Mouse (Mus musculus) CH12.LX (cell line): ENCODE results near the gene Lsm2. TPM values are rescaled to one million over a fixed set of nuclear protein-coding genes. Genes with fewer than 3 reads are reported as not detected.

ENCODE experiments used
- DNase-seq: peaks from one replicate; pipeline ENCODE4 v3.0.0-alpha.2; 2013; ENCODE audit errors: extremely low read depth
- H3K27ac ChIP-seq: 2 replicates; pipeline ENCODE4 v1.5.1; 2012; ENCODE audit warnings: low read depth, mild to moderate bottlenecking, control low read depth, moderate library complexity; ENCODE audit not compliant: insufficient read depth
- H3K27me3 ChIP-seq: replicated peaks from 2 replicates; pipeline ENCODE3; 2012; ENCODE audit warnings: inconsistent platforms
- H3K36me3 ChIP-seq, 2 experiments: replicated peaks in 1 of 2; 2 replicates each; pipeline versions ENCODE3 to v1.6.1; 2012; ENCODE audit warnings: inconsistent platforms in 1 of 2, low read length in 1 of 2, mild to moderate bottlenecking in 1 of 2, mixed read lengths in 1 of 2, moderate library complexity in 1 of 2; ENCODE audit not compliant: control insufficient read depth in 1 of 2, insufficient read depth in 1 of 2
- H3K4me1 ChIP-seq, 2 experiments: 2 replicates each; pipeline ENCODE4 v1.6.1; 2012; ENCODE audit warnings: inconsistent platforms in 1 of 2, moderate library complexity in 1 of 2; ENCODE audit not compliant: insufficient read depth in 2 of 2, control insufficient read depth in 1 of 2
- H3K4me2 ChIP-seq: 2 replicates; pipeline ENCODE4 v1.6.1; 2012; ENCODE audit warnings: low read depth, mild to moderate bottlenecking, control low read depth; ENCODE audit not compliant: poor library complexity, insufficient read depth, severe bottlenecking
- H3K4me3 ChIP-seq, 3 experiments: fragments of 150-350 bp in 1 of 3; sonication (generic) in 1 of 3; replicated peaks in 1 of 3; 2 replicates each; pipeline versions ENCODE3 to v1.5.1; 2011 to 2012; ENCODE audit warnings: low read depth in 2 of 3, low read length in 2 of 3, mild to moderate bottlenecking in 2 of 3, moderate library complexity in 2 of 3, control low read depth in 1 of 3, improper control_type of control experiment in 1 of 3, inconsistent platforms in 1 of 3, mixed read lengths in 1 of 3; ENCODE audit not compliant: poor library complexity in 1 of 3
- H3K79me2 ChIP-seq: replicated peaks from 2 replicates; pipeline ENCODE4 v1.6.1; 2012; ENCODE audit warnings: mild to moderate bottlenecking, moderate library complexity; ENCODE audit not compliant: control insufficient read depth, poor library complexity, insufficient read depth, severe bottlenecking; ENCODE audit errors: extremely low read depth
- H3K9ac ChIP-seq: 2 replicates; pipeline ENCODE4 v1.6.1; 2012; ENCODE audit warnings: low read depth, mild to moderate bottlenecking, control low read depth, moderate library complexity; ENCODE audit not compliant: insufficient read depth
- H3K9me3 ChIP-seq: replicated peaks from 2 replicates; pipeline ENCODE3; 2012; ENCODE audit warnings: low read length, inconsistent platforms, mixed read lengths
- BHLHE40 ChIP-seq: IDR thresholded peaks from 2 replicates; pipeline ENCODE4 v1.6.1; 2011; ENCODE audit warnings: mild to moderate bottlenecking, low read depth, low read length, improper control_type of control experiment
- CHD1 ChIP-seq: IDR thresholded peaks from 2 replicates; pipeline ENCODE4 v1.6.1; 2012; ENCODE audit warnings: low read depth, low read length, improper control_type of control experiment, inconsistent platforms
- CHD2 ChIP-seq: IDR thresholded peaks from 2 replicates; pipeline ENCODE4 v1.6.1; 2011; ENCODE audit warnings: low read length, improper control_type of control experiment
- E2F4 ChIP-seq: IDR thresholded peaks from 2 replicates; pipeline ENCODE4 v1.6.1; 2011; ENCODE audit warnings: low read depth, low read length, improper control_type of control experiment; ENCODE audit not compliant: insufficient replicate concordance
- ELF1 ChIP-seq: IDR thresholded peaks from 2 replicates; pipeline ENCODE4 v1.6.1; 2014; ENCODE audit warnings: low read depth, mild to moderate bottlenecking, inconsistent platforms, low read length, improper control_type of control experiment
- GABPA ChIP-seq: IDR thresholded peaks from 2 replicates; pipeline ENCODE4 v1.6.1; 2012; ENCODE audit warnings: low read depth, low read length, improper control_type of control experiment, inconsistent platforms; ENCODE audit not compliant: insufficient replicate concordance
- JUND ChIP-seq: conservative IDR thresholded peaks from 2 replicates; pipeline ENCODE4 v1.6.1; 2011; ENCODE audit warnings: low read depth, low read length, improper control_type of control experiment
- KAT2A ChIP-seq: IDR thresholded peaks from 2 replicates; pipeline ENCODE4 v1.6.1; 2012; ENCODE audit warnings: low read length, improper control_type of control experiment, inconsistent platforms; ENCODE audit not compliant: insufficient replicate concordance
- MAX ChIP-seq: IDR thresholded peaks from 2 replicates; pipeline ENCODE4 v1.6.1; 2011; ENCODE audit warnings: low read length, improper control_type of control experiment
- MAZ ChIP-seq: IDR thresholded peaks from 2 replicates; pipeline ENCODE4 v1.6.1; 2012; ENCODE audit warnings: low read depth, mild to moderate bottlenecking, inconsistent platforms, low read length, improper control_type of control experiment, moderate library complexity
- NELFE ChIP-seq: IDR thresholded peaks from 2 replicates; pipeline ENCODE4 v1.6.1; 2011; ENCODE audit warnings: low read depth, low read length, improper control_type of control experiment
- NRF1 ChIP-seq: IDR thresholded peaks from 2 replicates; pipeline ENCODE4 v1.6.1; 2014; ENCODE audit warnings: low read depth, mild to moderate bottlenecking, inconsistent platforms, low read length, improper control_type of control experiment, moderate library complexity
- POLR2A ChIP-seq: IDR thresholded peaks from 2 replicates; pipeline ENCODE4 v1.6.1; 2011; ENCODE audit warnings: low read depth, mild to moderate bottlenecking, improper control_type of control experiment, low read length
- RAD21 ChIP-seq: IDR thresholded peaks from 2 replicates; pipeline ENCODE4 v1.6.1; 2011; ENCODE audit warnings: low read depth, mild to moderate bottlenecking, low read length, improper control_type of control experiment, moderate library complexity
- SIN3A ChIP-seq: IDR thresholded peaks from 2 replicates; pipeline ENCODE4 v1.6.1; 2012; ENCODE audit warnings: low read length, improper control_type of control experiment, inconsistent platforms
- TCF12 ChIP-seq: IDR thresholded peaks from 2 replicates; pipeline ENCODE4 v1.6.1; 2014; ENCODE audit warnings: low read depth, mild to moderate bottlenecking, inconsistent platforms, low read length, improper control_type of control experiment
- UBTF ChIP-seq: IDR thresholded peaks from 2 replicates; pipeline ENCODE4 v1.6.1; 2012; ENCODE audit warnings: low read depth, mild to moderate bottlenecking, inconsistent platforms, low read length, improper control_type of control experiment, moderate library complexity
- USF2 ChIP-seq: conservative IDR thresholded peaks from 2 replicates; pipeline ENCODE4 v1.6.1; 2011; ENCODE audit warnings: low read depth, low read length, improper control_type of control experiment
- ZC3H11A ChIP-seq: IDR thresholded peaks from 2 replicates; pipeline ENCODE4 v1.6.1; 2012; ENCODE audit warnings: low read depth, mild to moderate bottlenecking, inconsistent platforms, low read length, improper control_type of control experiment
- dilution Hi-C: fragments of 300-500 bp; cut with MboI; formaldehyde crosslinking; loops from 2 replicates; pipeline ENCODE4 v1.14.3; 2020; ENCODE audit warnings: low sequenced_read_pairs; ENCODE audit not compliant: extremely low pct_unique_long_range_greater_than_20kb, extremely low pct_ligation_motif_present
- in situ Hi-C: fragments of 300-500 bp; cut with MboI; formaldehyde crosslinking; loops from 3 replicates; pipeline ENCODE4 v1.14.3; 2019; ENCODE audit warnings: low sequenced_read_pairs, low pct_ligation_motif_present, low pct_unique_long_range_greater_than_20kb, mixed read lengths
- polyA plus RNA-seq: library from polyadenylated mRNA; unstranded; fragments of >175 nt; gene quantifications from 2 replicates; pipeline ENCODE4 v1.2.1, GENCODE M21; 2012; ENCODE audit warnings: low read depth; ENCODE audit not compliant: insufficient read length
- total RNA-seq, 2 experiments: library from RNA; depleted of rRNA; stranded (reverse); fragments of 300-350 nt in 1 of 2; fragments of >200 nt in 1 of 2; gene quantifications; 2 replicates each; pipeline ENCODE4 v1.2.3; 2012 to 2014

Lsm2 gene
- total and polyA plus RNA-seq, 3 experiments: 104 to 345 (median 135) TPM

DNA sequence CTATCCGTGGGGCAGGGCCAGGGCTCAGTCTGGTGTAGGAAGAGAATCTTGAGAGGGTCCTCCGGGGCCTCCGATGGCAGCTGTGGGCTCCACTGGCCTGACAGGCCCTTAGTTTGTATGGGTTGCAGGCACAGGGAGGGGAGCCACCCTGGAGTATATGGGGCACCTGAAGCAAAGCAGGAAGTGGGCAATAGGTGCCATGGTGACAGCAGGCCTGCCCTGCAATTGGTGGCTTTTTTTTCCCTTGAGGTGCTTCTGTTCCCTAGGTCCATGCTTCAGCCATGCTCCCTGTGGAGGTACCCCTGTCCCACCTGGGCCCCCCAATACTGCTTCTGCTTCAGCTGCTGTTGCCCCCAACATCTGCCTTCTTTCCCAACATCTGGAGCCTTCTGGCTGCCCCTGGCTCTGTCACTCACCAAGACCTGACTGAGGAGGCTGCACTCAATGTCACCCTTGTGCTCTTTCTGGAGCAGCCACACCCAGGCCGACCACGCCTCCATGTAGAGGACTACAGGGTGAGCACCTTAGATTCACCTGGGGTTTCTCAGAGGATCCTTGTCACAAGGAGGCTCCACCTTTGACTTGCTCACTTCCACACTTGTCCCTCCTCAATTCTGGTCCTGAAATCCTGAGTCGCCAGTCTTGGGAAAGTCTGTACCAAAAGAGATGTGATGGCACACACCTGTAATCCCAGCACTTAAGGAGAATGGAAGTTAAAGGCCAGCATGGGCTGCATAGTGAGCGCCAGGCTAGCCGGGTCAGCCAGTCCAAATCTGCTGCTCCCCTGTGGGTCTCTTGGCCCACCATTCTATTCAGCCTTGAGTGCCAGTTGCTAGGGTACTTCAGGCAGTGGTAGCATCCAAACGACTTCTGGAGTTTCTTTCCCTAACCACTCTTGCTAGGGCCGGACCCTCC is 35.4 kb downstream of the Lsm2 start:
- Histone ChIP-seq H3K4me3 (no peak overlapping the region), H3K36me3 (peaks cover 45 to 79% of the 10 kb centered on the region in 2 experiments), H3K79me2 (no peaks in the 10 kb centered on the region), H3K27ac (no peak overlapping the region), H3K4me1 (peaks cover 0 to 11% of the 10 kb centered on the region in 2 experiments; a peak in 2 of 4 replicates), H3K9ac (no peak overlapping the region), H3K9me3 (no peaks in the 10 kb centered on the region), H3K27me3 (no peaks in the 10 kb centered on the region), H3K4me2 (no peak overlapping the region)
- no peak for DNase-seq
- TF ChIP-seq NELFE (no peak), CHD2 (peak; percentile 25; the same call in 1 of the 2 replicates)
- in situ Hi-C loops (loop anchor here (10.0 kb wide), 1 partner anchor 218 kb away; the partner anchor contains the start of genes Atp6v1g2 and Nfkbil1), dilution Hi-C loops (no loop called here)

DNA sequence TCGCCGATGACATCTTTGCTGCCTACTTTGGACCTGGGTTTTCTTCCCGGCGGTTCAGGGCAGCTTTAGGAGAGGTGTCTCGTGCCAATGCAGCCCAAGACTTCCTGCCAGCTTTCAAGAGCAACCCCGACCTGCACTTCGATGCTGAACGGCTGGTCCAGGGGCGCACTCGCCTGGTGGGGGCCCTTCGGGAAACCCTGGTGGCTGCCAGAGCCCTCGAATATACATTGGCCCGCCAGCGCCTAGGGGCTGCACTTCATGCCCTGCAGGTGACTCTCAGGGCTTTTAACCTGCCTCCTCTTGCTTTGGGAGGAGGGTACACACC is 36.0 kb downstream of the Lsm2 start:
- H3K79me2 ChIP-seq: no peaks in the 10 kb centered on the region
- in situ Hi-C loops (loop anchor here (10.0 kb wide), 1 partner anchor 217 kb away; the partner anchor contains the start of genes Atp6v1g2 and Nfkbil1), dilution Hi-C loops (no loop called here)
- no peak for TF ChIP-seq USF2
- TF ChIP-seq MAX: no peak
- no peak for TF ChIP-seq MAZ
- TF ChIP-seq GABPA: no peak
- no peak for TF ChIP-seq RAD21
- no peak for TF ChIP-seq POLR2A
- no peak for TF ChIP-seq CHD1
- no peak for TF ChIP-seq SIN3A
- TF ChIP-seq E2F4: no peak
- no peak for TF ChIP-seq TCF12
- TF ChIP-seq JUND: no peak
- TF ChIP-seq ELF1: no peak
- TF ChIP-seq ZC3H11A: no peak
- no peak for TF ChIP-seq KAT2A
- no peak for TF ChIP-seq NELFE
- no peak for TF ChIP-seq BHLHE40
- no peak for TF ChIP-seq UBTF
- no peak for TF ChIP-seq NRF1
- peaks cover 0 to 11% of the 10 kb centered on the region in 2 experiments; a peak in 2 of 4 replicates for H3K4me1 ChIP-seq
- no peak overlapping the region for H3K4me2 ChIP-seq
- H3K36me3 ChIP-seq: peaks cover 39 to 75% of the 10 kb centered on the region in 2 experiments
- H3K9me3 ChIP-seq: no peaks in the 10 kb centered on the region
- H3K27me3 ChIP-seq: no peaks in the 10 kb centered on the region
- H3K4me3 ChIP-seq: no peak overlapping the region
- H3K9ac ChIP-seq: no peak overlapping the region
- H3K27ac ChIP-seq: no peak overlapping the region
- DNase-seq: no peak
